Mouse (Mus musculus) left cerebral cortex, adult 2 months (tissue): Measurements from ENCODE around the gene Zcchc2. TPM values are rescaled to one million over a fixed set of nuclear protein-coding genes. Genes with fewer than 3 reads are reported as not detected.

Experiments
- DNase-seq, 2 experiments: peaks; one replicate each; pipeline ENCODE4 v3.0.0; 2021 to 2022; ENCODE audit warnings: low spot score in 2 of 2, mixed read lengths in 1 of 2; ENCODE audit errors: extremely low spot score in 1 of 2
- H3K27ac ChIP-seq: fragments of 200-600 bp; 2 replicates; pipeline ENCODE4 v1.8.1; 2022
- H3K4me3 ChIP-seq: fragments of 200-600 bp; 2 replicates; pipeline ENCODE4 v1.8.1; 2022
- CTCF ChIP-seq: fragments of 200-600 bp; IDR thresholded peaks from 2 replicates; pipeline ENCODE4 v1.8.1; 2022; ENCODE audit warnings: antibody characterized with exemption, mild to moderate bottlenecking, moderate library complexity
- intact Hi-C: fragments of 180-260 bp; cut with DNase I; formaldehyde crosslinking; loops from one replicate; pipeline ENCODE4 v1.15.1; 2025
- total RNA-seq, 2 experiments: library from RNA; stranded (reverse); gene quantifications; 2 replicates each; pipeline ENCODE4 v1.2.3; 2021

The Zcchc2 gene
- total RNA-seq, 2 experiments from 2014 or later = 23.2 to 26.4 TPM

GRCm38 (mm10) chr1:106043053-106043820, 53.0 kb downstream of the Zcchc2 start:
- intact Hi-C loops = no loop called here
- H3K27ac ChIP-seq = no peak overlapping the region
- DNase-seq = no peak
- no peak for TF ChIP-seq CTCF
- H3K4me3 ChIP-seq = no peak overlapping the region

- no peak for DNase-seq
- Histone ChIP-seq H3K27ac (no peak overlapping the region), H3K4me3 (no peak overlapping the region)
- no peak for TF ChIP-seq CTCF
- intact Hi-C loops = no loop called here
These were observed 58.8 kb downstream of the Zcchc2 start for GRCm38 (mm10) chr1:106049036-106049435.

- TF ChIP-seq CTCF = no peak
- DNase-seq = no peak
- intact Hi-C loops = no loop called here
- Histone ChIP-seq H3K27ac (no peak overlapping the region), H3K4me3 (no peak overlapping the region)
These were observed 64.8 kb downstream of the Zcchc2 start for GRCm38 (mm10) chr1:106054978-106055377.

GRCm38 (mm10) chr1:106058355-106058754, 68.1 kb downstream of the Zcchc2 start:
- no peak for TF ChIP-seq CTCF
- no peak overlapping the region for H3K27ac ChIP-seq
- intact Hi-C loops = no loop called here
- DNase-seq = no peak
- no peak overlapping the region for H3K4me3 ChIP-seq

GRCm38 (mm10) chr1:106059516-106060277, 69.5 kb downstream of the Zcchc2 start:
- H3K4me3 ChIP-seq = no peak overlapping the region
- no peak; the same call in 1 of the 2 replicates for TF ChIP-seq CTCF
- H3K27ac ChIP-seq = no peak overlapping the region
- intact Hi-C loops = loop anchor here (10.0 kb wide), 1 partner anchor 655 kb away; the partner anchor contains the start of gene Bcl2
- DNase-seq = no peak

GRCm38 (mm10) chr1:106061185-106061910, 71.1 kb downstream of the Zcchc2 start:
- no peak for DNase-seq
- TF ChIP-seq CTCF = no peak
- Histone ChIP-seq H3K27ac (no peak overlapping the region), H3K4me3 (no peak overlapping the region)
- intact Hi-C loops = loop anchor here (10.0 kb wide), 1 partner anchor 653 kb away; the partner anchor contains the start of gene Bcl2

GRCm38 (mm10) chr1:106062891-106063590, 72.8 kb downstream of the Zcchc2 start:
- Histone ChIP-seq H3K27ac (no peak overlapping the region), H3K4me3 (no peak overlapping the region)
- DNase-seq = no peak
- no peak for TF ChIP-seq CTCF
- intact Hi-C loops = loop anchor here (10.0 kb wide), 1 partner anchor 652 kb away; the partner anchor contains the start of gene Bcl2

- TF ChIP-seq CTCF = no peak
- intact Hi-C loops = loop anchor here (10.0 kb wide), 1 partner anchor 651 kb away; the partner anchor contains the start of gene Bcl2
- no peak for DNase-seq
- no peak overlapping the region for H3K4me3 ChIP-seq
- H3K27ac ChIP-seq = no peak overlapping the region
These were observed 73.5 kb downstream of the Zcchc2 start for GRCm38 (mm10) chr1:106063591-106064170.

GRCm38 (mm10) chr1:106064291-106064690, 74.1 kb downstream of the Zcchc2 start:
- H3K4me3 ChIP-seq = no peak overlapping the region
- H3K27ac ChIP-seq = no peak overlapping the region
- TF ChIP-seq CTCF = no peak
- intact Hi-C loops = loop anchor here (10.0 kb wide), 1 partner anchor 651 kb away; the partner anchor contains the start of gene Bcl2
- DNase-seq = no peak

- no peak for DNase-seq
These were observed 74.5 kb downstream of the Zcchc2 start for GRCm38 (mm10) chr1:106064711-106065110.

More at GRCm38 (mm10) chr1:106064711-106065110, 74.5 kb downstream of the Zcchc2 start:
- no peak overlapping the region for H3K27ac ChIP-seq
- intact Hi-C loops = loop anchor here (10.0 kb wide), 1 partner anchor 650 kb away; the partner anchor contains the start of gene Bcl2
- no peak overlapping the region for H3K4me3 ChIP-seq
- no peak for TF ChIP-seq CTCF
